Mouse (Mus musculus) stomach, postnatal 0 days (tissue): ENCODE measurements around the gene Sox5. TPM values are rescaled to one million over a fixed set of nuclear protein-coding genes. Genes with fewer than 3 reads are reported as not detected.

Experiments
- ATAC-seq: fragments of 200-750 bp; cut with Nextera tagmentation; 2 replicates; pipeline ENCODE4 v1.8.0; 2017; ENCODE audit not compliant: low FRiP score, low TSS enrichment
- DNase-seq: peaks from one replicate; pipeline ENCODE4 v3.0.0-alpha.2; 2016; ENCODE audit warnings: low spot score
- H3K27ac ChIP-seq: fragments of 300-500 bp; sonication (generic); replicated peaks from 2 replicates; pipeline ENCODE4 v1.5.1; 2014; ENCODE audit warnings: mild to moderate bottlenecking, control low read depth
- H3K27me3 ChIP-seq: fragments of 300-500 bp; sonication (generic); 2 replicates; pipeline ENCODE4 v1.6.1; 2014; ENCODE audit warnings: low read length; ENCODE audit not compliant: control insufficient read depth, insufficient read depth
- H3K36me3 ChIP-seq: fragments of 300-500 bp; sonication (generic); 2 replicates; pipeline ENCODE4 v1.6.1; 2014; ENCODE audit warnings: low read length, mixed read lengths; ENCODE audit not compliant: control insufficient read depth, insufficient read depth
- H3K4me1 ChIP-seq: fragments of 300-500 bp; sonication (generic); replicated peaks from 2 replicates; pipeline ENCODE4 v1.6.1; 2014; ENCODE audit warnings: antibody characterized with exemption; ENCODE audit not compliant: control insufficient read depth, insufficient read depth
- H3K4me2 ChIP-seq: fragments of 300-500 bp; sonication (generic); replicated peaks from 2 replicates; pipeline ENCODE4 v1.6.1; 2014; ENCODE audit warnings: low read depth, mild to moderate bottlenecking, control low read depth, moderate library complexity
- H3K4me3 ChIP-seq: fragments of 300-500 bp; sonication (generic); 2 replicates; pipeline ENCODE4 v1.5.1; 2014; ENCODE audit warnings: low read depth, low read length, control low read depth
- H3K9ac ChIP-seq: fragments of 300-500 bp; sonication (generic); 2 replicates; pipeline ENCODE4 v1.6.1; 2014; ENCODE audit warnings: mild to moderate bottlenecking, low read length, control low read depth, mixed read lengths
- H3K9me3 ChIP-seq: fragments of 300-500 bp; sonication (generic); 2 replicates; pipeline ENCODE4 v1.6.1; 2016; ENCODE audit warnings: low read length; ENCODE audit not compliant: control insufficient read depth
- CTCF ChIP-seq: IDR thresholded peaks from 2 replicates; pipeline ENCODE4 v1.5.1; 2016; ENCODE audit warnings: antibody characterized with exemption, low read depth, mild to moderate bottlenecking, moderate library complexity
- EP300 ChIP-seq: optimal IDR thresholded peaks from 2 replicates; pipeline ENCODE3; 2016; ENCODE audit warnings: antibody characterized with exemption
- WGBS: fragments of 180-500 bp; shearing (Covaris S2); extraction: QIAGEN DNeasy Blood & Tissue Kit; methylation state at CpG from one replicate; pipeline ENCODE4 v1.1.7; 2014; 5-methylcytosine and 5-hydroxymethylcytosine counted together
- polyA plus RNA-seq: library from polyadenylated mRNA; unstranded; fragments of >200 nt; fragmentation: Nextera tagmentation; extraction: Ambion mirVana; gene quantifications from 2 replicates; pipeline ENCODE4 v1.2.1, GENCODE M21; 2015

Sox5 gene
- polyA plus RNA-seq, 1 experiment from 2014 or later: 9.8 TPM

DNA sequence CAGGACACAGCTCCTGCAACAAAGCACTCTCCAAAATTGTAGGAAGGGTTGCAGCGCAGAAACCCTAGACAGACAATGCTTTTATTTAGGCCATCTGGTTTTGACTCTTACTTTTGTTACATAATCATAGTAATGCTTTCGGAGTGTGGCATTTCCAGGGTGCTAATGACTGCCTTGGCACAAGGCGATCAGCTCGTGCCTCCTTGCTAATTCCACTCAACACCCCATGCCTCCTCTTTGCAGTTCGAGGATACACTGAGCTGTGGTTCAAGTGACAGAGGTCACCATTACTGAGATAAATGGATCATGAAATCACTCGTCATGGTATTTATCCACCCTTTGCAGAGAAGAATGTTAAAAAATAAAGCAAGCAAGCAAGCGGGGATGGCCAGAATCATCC is 269.9 kb downstream of the Sox5 start:
- ATAC-seq (no peak), DNase-seq (no peak)
- Histone ChIP-seq H3K27ac (no peak overlapping the region), H3K9me3 (no peaks in the 10 kb centered on the region), H3K4me3 (no peak overlapping the region), H3K27me3 (no peaks in the 10 kb centered on the region), H3K4me1 (no peaks in the 10 kb centered on the region), H3K4me2 (no peak overlapping the region), H3K36me3 (no peaks in the 10 kb centered on the region), H3K9ac (no peak overlapping the region)
- TF ChIP-seq CTCF: no peak
- TF ChIP-seq EP300: no peak
- 77% methylated on average over 7 of the region's 7 CpGs for WGBS

DNA sequence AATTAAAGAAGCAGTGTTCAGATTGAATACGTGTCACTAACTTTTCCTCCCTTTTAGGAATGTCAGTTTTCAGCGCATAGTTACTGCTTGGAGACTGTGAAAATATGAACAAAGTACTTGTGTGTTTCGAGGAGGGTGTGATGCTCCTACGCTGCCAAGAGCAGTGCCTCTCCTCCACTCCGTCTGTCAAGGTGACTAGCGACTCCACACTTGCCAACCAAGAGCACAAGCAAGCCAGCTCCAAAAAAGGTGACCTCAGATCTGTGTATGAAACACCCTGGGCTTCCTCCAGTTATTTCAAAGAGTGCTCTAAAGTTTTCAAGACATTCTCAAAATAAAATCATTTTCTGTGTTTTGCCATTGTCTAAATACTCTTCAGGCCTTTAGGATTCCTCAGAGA is 271.6 kb downstream of the Sox5 start:
- DNase-seq (no peak), ATAC-seq (no peak)
- no peaks in the 10 kb centered on the region for H3K9me3 ChIP-seq
- H3K27ac ChIP-seq: no peak overlapping the region
- H3K27me3 ChIP-seq: no peaks in the 10 kb centered on the region
- no peaks in the 10 kb centered on the region for H3K36me3 ChIP-seq
- 80% methylated on average over 6 of the region's 6 CpGs for WGBS
- no peak overlapping the region for H3K9ac ChIP-seq
- no peaks in the 10 kb centered on the region for H3K4me1 ChIP-seq
- no peak overlapping the region for H3K4me3 ChIP-seq
- H3K4me2 ChIP-seq: no peak overlapping the region
- TF ChIP-seq CTCF (no peak), EP300 (no peak)

DNA sequence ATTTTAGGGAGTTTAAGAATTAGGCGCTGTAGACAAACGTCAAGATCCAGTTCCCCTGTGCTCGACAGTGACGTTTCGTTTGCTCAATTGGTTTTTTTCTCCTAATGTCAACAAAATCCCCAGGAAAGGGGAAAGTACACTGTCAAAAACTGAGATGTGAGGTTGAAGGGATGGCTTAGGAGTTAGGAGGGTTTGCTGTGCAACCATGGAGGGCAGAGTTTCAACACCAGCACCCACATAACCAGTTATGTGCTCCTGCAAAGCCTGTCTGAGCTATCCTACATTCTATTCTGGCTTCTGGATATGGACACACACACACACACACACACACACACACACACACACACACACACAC is 277.6 kb downstream of the Sox5 start:
- Histone ChIP-seq H3K9me3 (no peaks in the 10 kb centered on the region), H3K4me2 (no peak overlapping the region), H3K36me3 (no peaks in the 10 kb centered on the region), H3K4me3 (no peak overlapping the region), H3K9ac (no peak overlapping the region), H3K27ac (no peak overlapping the region), H3K4me1 (no peaks in the 10 kb centered on the region), H3K27me3 (no peaks in the 10 kb centered on the region)
- TF ChIP-seq EP300: no peak
- TF ChIP-seq CTCF: no peak
- no peak for DNase-seq
- ATAC-seq: no peak
- 33% methylated on average over 5 of the region's 5 CpGs for WGBS

DNA sequence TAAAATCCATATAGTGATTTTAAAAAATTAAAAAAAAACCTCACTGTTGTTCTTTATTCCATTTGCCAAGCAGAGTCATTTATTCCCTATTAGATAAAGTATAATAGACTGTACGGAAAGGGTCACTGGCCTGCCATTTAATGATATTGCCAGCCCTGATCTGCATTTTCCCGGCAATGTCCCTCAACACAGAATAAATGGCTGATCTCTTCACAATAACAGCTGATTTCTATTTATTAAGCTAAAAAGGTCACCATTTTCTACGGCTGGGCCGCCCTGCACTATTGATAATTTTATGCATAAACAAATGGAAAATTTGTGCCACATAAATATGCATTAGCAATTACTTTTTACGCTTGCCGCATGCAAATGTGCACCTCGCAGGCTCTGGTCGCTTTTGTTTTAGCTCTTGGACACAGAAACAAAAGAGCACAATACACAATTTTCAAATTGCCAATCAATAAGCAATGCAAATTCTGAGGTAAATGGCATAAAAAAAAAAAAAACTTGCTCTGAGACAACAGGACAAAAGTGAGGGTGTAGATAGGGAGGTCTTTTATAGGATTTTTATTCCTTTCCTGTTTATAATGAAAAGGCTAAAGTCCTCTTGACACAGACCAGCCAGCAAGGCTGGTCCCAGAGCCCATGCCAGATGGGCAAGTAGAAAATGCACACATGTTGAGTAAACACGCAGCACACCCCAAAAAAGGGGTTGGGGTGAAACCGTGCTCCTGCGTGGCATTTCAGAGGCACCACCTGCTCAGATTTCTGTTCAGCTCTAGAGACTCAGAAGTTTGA is 278.2 kb downstream of the Sox5 start:
- 72% methylated on average over 11 of the region's 11 CpGs for WGBS
- no peak overlapping the region for H3K27ac ChIP-seq
- no peaks in the 10 kb centered on the region for H3K9me3 ChIP-seq
- H3K27me3 ChIP-seq: no peaks in the 10 kb centered on the region
- no peak overlapping the region for H3K4me3 ChIP-seq
- DNase-seq: no peak
- H3K4me1 ChIP-seq: no peaks in the 10 kb centered on the region
- H3K9ac ChIP-seq: no peak overlapping the region
- no peak for ATAC-seq
- H3K4me2 ChIP-seq: no peak overlapping the region
- no peak for TF ChIP-seq EP300
- H3K36me3 ChIP-seq: no peaks in the 10 kb centered on the region

DNA sequence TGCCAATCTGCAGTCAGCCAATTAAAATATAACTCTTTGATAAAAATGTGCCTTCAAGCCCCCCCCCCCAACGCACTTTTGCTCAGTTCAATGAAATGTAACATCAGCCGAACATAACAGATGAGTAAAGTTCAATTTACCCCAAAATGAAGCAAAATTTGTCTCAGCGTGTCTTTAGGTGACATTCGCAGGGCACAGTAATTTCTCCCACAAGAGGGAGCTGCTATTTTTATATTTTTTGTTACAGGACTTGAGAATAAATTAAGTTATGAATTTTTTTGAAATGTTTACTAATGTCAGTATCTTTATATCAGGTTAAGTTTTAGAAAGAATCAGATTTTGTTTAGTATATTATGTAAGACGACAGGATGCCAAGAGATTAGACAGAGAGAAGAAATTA is 280.3 kb downstream of the Sox5 start:
- H3K4me1 ChIP-seq: no peaks in the 10 kb centered on the region
- H3K4me2 ChIP-seq: no peak overlapping the region
- H3K36me3 ChIP-seq: no peaks in the 10 kb centered on the region
- H3K9me3 ChIP-seq: no peaks in the 10 kb centered on the region
- no peak overlapping the region for H3K9ac ChIP-seq
- ATAC-seq: no peak
- TF ChIP-seq CTCF: peak; percentile 40
- TF ChIP-seq EP300: no peak
- H3K27me3 ChIP-seq: no peaks in the 10 kb centered on the region
- WGBS: 84% methylated on average over 5 of the region's 5 CpGs
- DNase-seq: no peak
- no peak overlapping the region for H3K4me3 ChIP-seq
- H3K27ac ChIP-seq: no peak overlapping the region

DNA sequence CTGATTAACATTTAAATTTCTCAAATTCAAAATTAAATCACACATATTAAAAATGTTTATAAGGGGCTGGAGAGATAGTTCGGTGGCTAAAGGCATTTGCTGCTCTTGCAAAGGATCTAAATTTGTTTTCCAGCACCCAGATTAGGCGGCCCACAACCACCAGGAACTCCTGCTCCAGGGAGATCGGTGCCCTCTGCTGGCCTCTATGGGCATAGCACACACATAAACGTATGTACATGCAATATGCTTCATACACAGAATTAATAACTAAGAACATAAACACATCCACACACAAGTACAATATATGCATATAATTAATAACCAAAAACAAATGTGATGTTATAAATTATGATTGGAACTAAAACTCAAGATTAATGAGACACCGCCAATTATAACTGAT is 283.6 kb downstream of the Sox5 start:
- H3K27ac ChIP-seq: no peak overlapping the region
- no peaks in the 10 kb centered on the region for H3K36me3 ChIP-seq
- H3K27me3 ChIP-seq: no peaks in the 10 kb centered on the region
- no peaks in the 10 kb centered on the region for H3K4me1 ChIP-seq
- H3K4me2 ChIP-seq: no peak overlapping the region
- H3K4me3 ChIP-seq: no peak overlapping the region
- TF ChIP-seq EP300: no peak
- TF ChIP-seq CTCF: peak; percentile 51
- 96% methylated on average over 5 of the region's 5 CpGs for WGBS
- no peak overlapping the region for H3K9ac ChIP-seq
- DNase-seq (no peak), ATAC-seq (no peak)
- no peaks in the 10 kb centered on the region for H3K9me3 ChIP-seq
